Mouse (Mus musculus): ENCODE results near the gene Lad1.

Lad1 gene

DNA sequence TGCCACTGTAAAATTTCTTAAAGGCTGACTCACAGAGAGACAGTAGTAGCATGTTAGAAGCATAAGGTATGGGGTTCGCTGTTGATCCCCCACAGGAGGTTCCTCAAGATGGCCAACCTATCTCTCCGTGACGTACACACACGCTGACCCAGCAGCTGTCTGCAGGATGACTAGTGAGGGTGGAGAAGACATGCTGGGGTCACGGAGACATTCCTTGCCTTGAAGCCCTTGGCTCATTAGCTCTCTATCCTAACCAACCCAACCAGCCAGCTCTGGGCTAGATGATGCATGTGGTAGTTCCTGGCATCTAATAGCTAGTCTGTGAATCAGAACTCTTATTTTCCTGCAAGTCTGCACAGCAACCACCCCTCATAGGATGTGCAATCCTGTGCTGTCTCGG, 50.2 kb downstream of the Lad1 start:
- in situ Hi-C loops (cut with MboI, MseI) = loop anchor here (5.0 kb wide), 1 partner anchor 74 kb away; no protein-coding TSS in a partner anchor

- in situ Hi-C loops (cut with MboI, MseI) = no loop called here
These were observed 54.6 kb downstream of the Lad1 start for GRCm38 (mm10) chr1:135872991-135873390.

DNA sequence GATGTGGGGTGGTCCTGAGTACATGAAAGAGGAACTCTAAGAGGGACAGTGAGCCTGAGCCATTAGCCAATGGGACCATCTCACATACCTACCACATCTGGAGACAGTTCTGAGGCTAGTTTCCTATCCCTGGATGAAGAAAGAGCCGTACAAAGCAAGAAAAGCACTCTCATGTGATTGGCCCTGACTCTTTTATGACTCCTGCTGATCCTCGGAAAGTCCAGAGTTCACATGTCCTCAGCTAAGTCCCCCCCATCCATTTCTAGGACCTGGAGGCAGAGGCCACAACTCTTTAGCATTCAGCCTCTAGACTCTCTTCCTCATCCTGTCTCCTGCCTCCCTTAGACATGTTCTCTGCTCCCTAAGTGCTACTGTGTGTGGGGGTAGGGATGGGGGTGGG, 58.9 kb downstream of the Lad1 start:
- in situ Hi-C loops (cut with MboI, MseI) = no loop called here

DNA sequence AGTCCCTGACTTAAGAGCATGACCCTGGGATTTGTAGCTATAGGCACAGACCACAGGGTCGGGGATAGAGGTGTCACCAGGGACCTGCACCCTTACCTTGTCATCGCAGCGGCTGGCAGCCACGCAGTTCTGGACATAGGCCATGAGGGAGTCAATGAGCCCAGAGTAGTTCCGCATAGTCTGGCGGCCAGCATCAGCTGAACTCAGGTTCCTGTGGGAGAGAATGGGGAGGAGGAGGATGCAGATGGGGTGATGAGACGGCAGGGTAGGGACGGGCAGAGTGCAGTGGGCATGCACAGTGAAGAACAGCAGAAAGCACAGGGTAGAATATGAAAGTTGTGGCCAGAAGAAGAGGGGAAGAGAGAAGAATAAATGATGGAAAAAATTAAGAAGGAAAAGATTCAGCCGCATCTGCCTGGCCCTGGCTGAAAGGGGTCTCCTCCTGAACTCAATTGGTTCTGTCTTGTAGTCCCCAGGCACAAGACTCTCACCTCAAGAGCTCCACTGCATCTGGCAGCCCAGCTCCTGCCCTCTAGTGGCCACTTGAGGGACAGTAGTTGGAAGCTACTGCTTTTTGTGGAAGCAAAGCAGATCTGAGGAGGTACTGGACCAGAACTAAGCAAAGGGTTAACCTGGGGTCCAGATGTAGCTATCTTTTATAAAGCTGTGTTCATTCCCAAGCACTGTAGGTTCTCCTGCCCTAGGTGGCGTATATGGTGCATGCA, 64.1 kb downstream of the Lad1 start:
- in situ Hi-C loops (cut with MboI, MseI) = no loop called here
